Mouse (Mus musculus): ENCODE measurements at regions not wholly inside any gene's neighbourhood (a gene's known extent, or its start where the extent isn't known, plus 50 kb on each side); places are given as distances from the start of the nearest gene placed in this dataset.
A peak's percentile ranks its signal among the peaks of the same experiment; 100 is the strongest.

- peaks cover 16% of the 10 kb centered on the region for H3K4me1 ChIP-seq (ENCODE audit: control insufficient read depth, insufficient read depth, low read length)
- no peaks in the 10 kb centered on the region for H3K36me3 ChIP-seq (ENCODE audit: control insufficient read depth, insufficient read depth, low read length)
- H3K4me2 ChIP-seq (ENCODE audit: low read depth, low read length), result peak overlapping the region; percentile 48
- ATAC-seq, result peak; percentile 93
- peak overlapping the region; percentile 31 for H3K4me3 ChIP-seq (ENCODE audit: low read length)
- H3K9me3 ChIP-seq (ENCODE audit: control insufficient read depth, low read length), result no peaks in the 10 kb centered on the region
- peak overlapping the region; percentile 47 for H3K9ac ChIP-seq (ENCODE audit: low read depth, low read length)
- H3K27me3 ChIP-seq (replicated peaks; ENCODE audit: control insufficient read depth, insufficient read depth, low read length), result no peaks in the 10 kb centered on the region
- 54% methylated on average over 10 of the region's 10 CpGs for WGBS
- H3K27ac ChIP-seq (ENCODE audit: low read length), result peak overlapping the region; percentile 97
These were observed 151.3 kb upstream of the Haao start for GRCm38 (mm10) chr17:83998972-83999545.

GRCm38 (mm10) chr17:83998341-83998740, 150.6 kb upstream of the Haao start:
- Histone ChIP-seq H3K9ac (ENCODE audit: low read depth, low read length) (peak overlapping the region; percentile 63), H3K9me3 (ENCODE audit: control insufficient read depth, low read length) (no peaks in the 10 kb centered on the region), H3K4me2 (ENCODE audit: low read depth, low read length) (peak overlapping the region; percentile 48), H3K27me3 (replicated peaks; ENCODE audit: control insufficient read depth, insufficient read depth, low read length) (no peaks in the 10 kb centered on the region), H3K4me3 (ENCODE audit: low read length) (peak overlapping the region; percentile 31), H3K27ac (ENCODE audit: low read length) (peak overlapping the region; percentile 97), H3K4me1 (ENCODE audit: control insufficient read depth, insufficient read depth, low read length) (peaks cover 12% of the 10 kb centered on the region), H3K36me3 (ENCODE audit: control insufficient read depth, insufficient read depth, low read length) (no peaks in the 10 kb centered on the region)
- 78% methylated on average over 7 of the region's 7 CpGs for WGBS
- ATAC-seq, result no peak

DNA sequence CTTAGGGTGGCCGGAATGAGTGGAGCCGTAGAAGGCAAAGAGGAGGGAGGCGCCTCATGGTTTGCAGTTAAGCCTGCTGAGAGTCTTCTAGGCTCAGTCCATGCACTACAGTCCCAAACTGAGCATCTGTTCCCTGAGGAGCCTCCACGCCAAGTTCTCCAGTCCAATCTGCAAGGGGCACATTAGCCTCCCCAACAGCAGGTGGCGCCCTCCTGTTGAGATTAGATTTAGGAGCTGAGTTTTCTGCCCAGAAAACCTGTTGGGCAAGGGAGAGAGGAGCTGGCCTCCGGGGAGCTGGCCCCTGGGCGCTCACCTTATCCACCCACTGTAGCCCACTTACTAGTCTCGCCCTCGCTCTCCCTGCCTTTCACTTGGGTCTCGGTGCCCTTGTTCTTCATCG, 150.0 kb upstream of the Haao start:
- Histone ChIP-seq H3K27ac (ENCODE audit: low read length) (peak overlapping the region; percentile 97), H3K4me1 (ENCODE audit: control insufficient read depth, insufficient read depth, low read length) (peaks cover 12% of the 10 kb centered on the region), H3K36me3 (ENCODE audit: control insufficient read depth, insufficient read depth, low read length) (no peaks in the 10 kb centered on the region), H3K4me2 (ENCODE audit: low read depth, low read length) (peak overlapping the region; percentile 48), H3K9me3 (ENCODE audit: control insufficient read depth, low read length) (no peaks in the 10 kb centered on the region), H3K9ac (ENCODE audit: low read depth, low read length) (peak overlapping the region; percentile 63), H3K27me3 (replicated peaks; ENCODE audit: control insufficient read depth, insufficient read depth, low read length) (no peaks in the 10 kb centered on the region), H3K4me3 (ENCODE audit: low read length) (peak overlapping the region; percentile 31; the same call in 1 of the 2 replicates)
- WGBS, result 73% methylated on average over 11 of the region's 11 CpGs
- no peak for ATAC-seq

DNA sequence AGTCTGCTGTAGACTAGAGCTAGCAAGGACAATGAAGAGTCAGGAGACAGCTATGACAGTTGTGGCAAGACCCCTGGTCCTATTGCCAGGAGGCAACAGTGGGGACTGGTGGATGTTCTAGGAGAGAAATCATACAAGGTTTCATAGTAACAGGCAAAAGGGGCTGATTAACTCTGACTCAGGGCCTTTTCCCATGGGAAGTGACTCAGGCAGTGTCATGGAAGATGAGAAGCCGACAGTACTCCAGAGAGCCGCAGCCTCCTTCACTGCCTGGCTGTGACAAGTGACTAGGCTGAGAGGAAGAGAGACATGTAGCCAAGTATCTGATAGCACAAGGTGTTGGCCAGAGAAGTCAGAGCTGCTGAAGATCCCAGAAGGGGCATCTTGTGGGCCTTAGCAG, 145.3 kb upstream of the Haao start:
- H3K4me2 ChIP-seq (ENCODE audit: low read depth, low read length), result no peak overlapping the region
- no peak overlapping the region for H3K27ac ChIP-seq (ENCODE audit: low read length)
- WGBS, result 78% methylated on average over 2 of the region's 2 CpGs
- no peaks in the 10 kb centered on the region for H3K36me3 ChIP-seq (ENCODE audit: control insufficient read depth, insufficient read depth, low read length)
- H3K4me1 ChIP-seq (ENCODE audit: control insufficient read depth, insufficient read depth, low read length), result peaks cover 30% of the 10 kb centered on the region
- H3K4me3 ChIP-seq (ENCODE audit: low read length), result no peak overlapping the region
- no peak overlapping the region for H3K9ac ChIP-seq (ENCODE audit: low read depth, low read length)
- no peaks in the 10 kb centered on the region for H3K27me3 ChIP-seq (replicated peaks; ENCODE audit: control insufficient read depth, insufficient read depth, low read length)
- no peak for ATAC-seq
- no peaks in the 10 kb centered on the region for H3K9me3 ChIP-seq (ENCODE audit: control insufficient read depth, low read length)

DNA sequence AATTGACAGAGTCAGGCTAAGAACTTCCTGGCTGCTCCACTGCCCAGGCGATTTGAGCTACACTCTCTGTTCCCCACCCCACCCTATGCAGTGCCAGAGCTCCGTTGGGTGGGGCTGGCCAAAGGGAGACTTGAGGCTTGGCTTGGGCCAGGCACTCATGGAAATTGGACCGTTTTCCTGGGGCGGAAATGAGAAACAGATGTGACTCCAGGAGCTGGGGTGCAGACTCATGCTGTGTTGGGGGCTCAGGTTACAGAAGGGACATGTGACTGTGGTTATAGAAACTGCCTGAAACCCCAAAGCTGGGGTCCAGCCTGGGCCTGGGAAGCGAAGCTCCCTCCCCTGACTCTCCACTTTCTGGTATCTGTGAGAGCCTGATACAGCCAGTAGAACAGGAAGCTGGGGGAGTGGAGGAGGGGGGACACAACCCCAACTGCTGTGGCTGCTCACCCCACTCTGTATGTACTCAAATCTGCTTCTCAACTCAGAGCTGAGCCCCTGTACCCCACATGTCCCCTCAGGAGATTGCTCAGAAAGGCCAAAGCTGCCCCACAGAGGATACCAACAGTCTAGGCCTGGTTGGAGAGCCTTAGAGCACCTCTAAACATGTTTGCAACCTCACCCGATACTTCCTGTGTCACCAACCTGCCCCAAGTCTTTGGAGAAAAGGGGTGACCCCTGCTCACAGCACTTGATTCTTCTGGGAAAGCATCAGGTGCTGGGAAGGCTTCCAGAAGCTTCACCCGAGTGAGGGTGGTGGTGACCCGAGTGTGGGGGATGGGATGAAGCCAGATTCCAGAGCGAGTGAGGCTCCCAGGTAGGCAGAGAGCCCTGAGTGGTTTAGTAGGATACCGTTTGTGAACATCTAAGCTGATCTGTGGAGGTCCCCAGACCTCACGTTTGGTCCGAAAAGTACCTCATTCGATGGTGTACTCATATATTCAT, 142.9 kb upstream of the Haao start:
- H3K27me3 ChIP-seq (replicated peaks; ENCODE audit: control insufficient read depth, insufficient read depth, low read length), result no peaks in the 10 kb centered on the region
- WGBS, result 54% methylated on average over 13 of the region's 13 CpGs
- H3K4me1 ChIP-seq (ENCODE audit: control insufficient read depth, insufficient read depth, low read length), result peaks cover 42% of the 10 kb centered on the region
- no peaks in the 10 kb centered on the region for H3K9me3 ChIP-seq (ENCODE audit: control insufficient read depth, low read length)
- H3K4me3 ChIP-seq (ENCODE audit: low read length), result no peak overlapping the region
- no peak overlapping the region for H3K4me2 ChIP-seq (ENCODE audit: low read depth, low read length)
- H3K36me3 ChIP-seq (ENCODE audit: control insufficient read depth, insufficient read depth, low read length), result no peaks in the 10 kb centered on the region
- ATAC-seq, result peak; percentile 83
- H3K9ac ChIP-seq (ENCODE audit: low read depth, low read length), result peak overlapping the region; percentile 36; the same call in 1 of the 2 replicates
- peak overlapping the region; percentile 87 for H3K27ac ChIP-seq (ENCODE audit: low read length)

DNA sequence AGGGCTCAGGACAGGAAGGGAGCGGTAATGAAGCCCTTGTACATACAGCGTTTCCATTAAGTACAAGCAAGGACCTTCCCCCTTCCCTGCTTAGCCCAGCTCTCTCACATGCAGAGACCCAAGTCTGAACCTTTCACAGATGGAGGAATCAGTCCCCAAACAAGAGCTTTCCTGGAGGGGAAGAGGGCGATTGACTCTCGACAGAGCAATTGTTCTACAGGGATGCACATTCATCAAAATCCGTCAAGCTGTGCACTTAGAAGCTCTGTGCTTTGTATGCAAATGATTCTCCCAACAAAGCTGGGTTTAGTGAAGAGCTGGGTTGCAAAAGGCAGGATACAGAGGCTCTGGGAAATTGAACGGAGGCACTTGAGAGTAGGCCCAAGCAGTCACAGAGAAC, 141.1 kb upstream of the Haao start:
- H3K4me1 ChIP-seq (ENCODE audit: control insufficient read depth, insufficient read depth, low read length), result peaks cover 47% of the 10 kb centered on the region
- H3K27me3 ChIP-seq (replicated peaks; ENCODE audit: control insufficient read depth, insufficient read depth, low read length), result no peaks in the 10 kb centered on the region
- no peaks in the 10 kb centered on the region for H3K9me3 ChIP-seq (ENCODE audit: control insufficient read depth, low read length)
- ATAC-seq, result no peak
- H3K27ac ChIP-seq (ENCODE audit: low read length), result peak overlapping the region; percentile 52
- WGBS, result 45% methylated on average over 6 of the region's 6 CpGs
- H3K9ac ChIP-seq (ENCODE audit: low read depth, low read length), result peak overlapping the region; percentile 17; the same call in 1 of the 2 replicates
- H3K4me3 ChIP-seq (ENCODE audit: low read length), result no peak overlapping the region
- no peak overlapping the region for H3K4me2 ChIP-seq (ENCODE audit: low read depth, low read length)
- H3K36me3 ChIP-seq (ENCODE audit: control insufficient read depth, insufficient read depth, low read length), result no peaks in the 10 kb centered on the region

GRCm38 (mm10) chr17:83988165-83988564, 140.4 kb upstream of the Haao start:
- 84% methylated on average over 5 of the region's 5 CpGs for WGBS
- Histone ChIP-seq H3K36me3 (ENCODE audit: control insufficient read depth, insufficient read depth, low read length) (no peaks in the 10 kb centered on the region), H3K27me3 (replicated peaks; ENCODE audit: control insufficient read depth, insufficient read depth, low read length) (no peaks in the 10 kb centered on the region), H3K9ac (ENCODE audit: low read depth, low read length) (no peak overlapping the region), H3K4me2 (ENCODE audit: low read depth, low read length) (no peak overlapping the region), H3K27ac (ENCODE audit: low read length) (no peak overlapping the region), H3K9me3 (ENCODE audit: control insufficient read depth, low read length) (no peaks in the 10 kb centered on the region), H3K4me3 (ENCODE audit: low read length) (no peak overlapping the region), H3K4me1 (ENCODE audit: control insufficient read depth, insufficient read depth, low read length) (peaks cover 50% of the 10 kb centered on the region)
- no peak for ATAC-seq

GRCm38 (mm10) chr17:83987683-83988082, 139.9 kb upstream of the Haao start:
- H3K9ac ChIP-seq (ENCODE audit: low read depth, low read length), result no peak overlapping the region
- no peak overlapping the region for H3K4me2 ChIP-seq (ENCODE audit: low read depth, low read length)
- 76% methylated on average over 4 of the region's 4 CpGs for WGBS
- peaks cover 50% of the 10 kb centered on the region for H3K4me1 ChIP-seq (ENCODE audit: control insufficient read depth, insufficient read depth, low read length)
- H3K27me3 ChIP-seq (replicated peaks; ENCODE audit: control insufficient read depth, insufficient read depth, low read length), result no peaks in the 10 kb centered on the region
- no peak for ATAC-seq
- H3K4me3 ChIP-seq (ENCODE audit: low read length), result no peak overlapping the region
- no peaks in the 10 kb centered on the region for H3K36me3 ChIP-seq (ENCODE audit: control insufficient read depth, insufficient read depth, low read length)
- H3K9me3 ChIP-seq (ENCODE audit: control insufficient read depth, low read length), result no peaks in the 10 kb centered on the region
- H3K27ac ChIP-seq (ENCODE audit: low read length), result no peak overlapping the region

DNA sequence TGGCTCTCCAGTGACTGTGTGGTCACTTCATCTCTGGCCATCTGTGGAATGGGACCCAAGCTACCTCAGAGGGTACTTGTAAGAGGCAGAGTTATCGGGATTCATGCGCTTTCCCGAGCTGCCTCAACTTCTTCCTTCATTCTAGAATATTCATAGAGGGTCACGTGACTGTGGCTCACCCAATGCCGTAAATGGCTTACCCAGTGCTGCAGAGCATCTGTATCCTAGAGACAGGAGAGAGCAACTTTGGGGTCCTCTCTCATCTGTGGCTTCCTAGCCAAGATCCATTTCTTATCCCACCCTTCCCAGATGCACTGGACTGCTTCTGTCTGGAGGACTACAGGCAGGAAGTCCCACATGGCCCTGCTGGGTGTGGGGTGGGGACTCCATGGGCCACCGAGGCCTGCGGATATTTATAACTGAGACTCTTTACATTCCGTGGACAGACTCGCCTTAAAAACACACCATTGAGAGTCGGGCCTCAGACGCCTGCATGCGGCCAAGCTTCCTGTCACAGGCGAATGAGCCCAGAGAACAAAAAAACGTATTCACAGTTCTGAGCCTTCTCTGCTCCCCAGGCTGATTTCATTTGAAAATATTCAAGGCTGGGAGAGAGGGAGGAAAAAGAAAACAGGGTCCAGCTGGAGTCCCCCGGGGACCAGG, 138.3 kb upstream of the Haao start:
- no peak overlapping the region for H3K4me3 ChIP-seq (ENCODE audit: low read length)
- H3K4me2 ChIP-seq (ENCODE audit: low read depth, low read length), result no peak overlapping the region
- H3K4me1 ChIP-seq (ENCODE audit: control insufficient read depth, insufficient read depth, low read length), result peaks cover 53% of the 10 kb centered on the region
- peak overlapping the region; percentile 67 for H3K27ac ChIP-seq (ENCODE audit: low read length)
- 41% methylated on average over 15 of the region's 15 CpGs for WGBS
- no peaks in the 10 kb centered on the region for H3K27me3 ChIP-seq (replicated peaks; ENCODE audit: control insufficient read depth, insufficient read depth, low read length)
- no peak for ATAC-seq
- H3K9ac ChIP-seq (ENCODE audit: low read depth, low read length), result peak overlapping the region; percentile 16
- H3K9me3 ChIP-seq (ENCODE audit: control insufficient read depth, low read length), result no peaks in the 10 kb centered on the region
- H3K36me3 ChIP-seq (ENCODE audit: control insufficient read depth, insufficient read depth, low read length), result no peaks in the 10 kb centered on the region
